Mouse (Mus musculus): Measurements from ENCODE around the gene Dennd2a. TPM values are rescaled to one million over a fixed set of nuclear protein-coding genes. Genes with fewer than 3 reads are reported as not detected.

Dennd2a gene
- total RNA-seq, 1 experiment: 22.1 TPM

- TF ChIP-seq ZNF384 (IDR thresholded peaks at IDR 0.05; ENCODE audit: low read depth, low read length): no peak
- no peaks in the 10 kb centered on the region for H3K9me3 ChIP-seq (ENCODE audit: control insufficient read depth, insufficient read depth, low read depth, low read length)
- in situ Hi-C loops (cut with MboI; ENCODE audit: low sequenced_read_pairs in 2 of 2, unreplicated experiment in 2 of 2): no loop called here
- DNase-seq (ENCODE audit: low read depth, low spot score): no peak
- H3K4me3 ChIP-seq (ENCODE audit: insufficient read depth in 1 of 2, low read depth in 1 of 2, low read length in 2 of 2, poor library complexity in 1 of 2, severe bottlenecking in 1 of 2): no peak overlapping the region
- no peak overlapping the region for H3K27ac ChIP-seq (ENCODE audit: insufficient read depth, low read depth, low read length, poor library complexity, severe bottlenecking)
- peaks cover 22% of the 10 kb centered on the region for H3K36me3 ChIP-seq (ENCODE audit: control insufficient read depth, insufficient read depth, low read length, poor library complexity, severe bottlenecking)
- no peak overlapping the region for H3K9ac ChIP-seq (ENCODE audit: insufficient read depth, low read depth, low read length, poor library complexity, severe bottlenecking)
- H3K4me1 ChIP-seq (ENCODE audit: control insufficient read depth in 2 of 2, insufficient read depth in 2 of 2, low read length in 2 of 2, poor library complexity in 1 of 2): no peaks in the 10 kb centered on the region
These were observed 44.2 kb upstream of the Dennd2a start for GRCm38 (mm10) chr6:39601828-39602227.

GRCm38 (mm10) chr6:39600851-39601250, 43.2 kb upstream of the Dennd2a start:
- H3K4me3 ChIP-seq (ENCODE audit: insufficient read depth in 1 of 2, low read depth in 1 of 2, low read length in 2 of 2, poor library complexity in 1 of 2, severe bottlenecking in 1 of 2): no peak overlapping the region
- TF ChIP-seq ZNF384 (IDR thresholded peaks at IDR 0.05; ENCODE audit: low read depth, low read length) (no peak), MAFK (IDR thresholded peaks at IDR 0.05; ENCODE audit: insufficient read depth, low read depth, low read length) (no peak), ZC3H11A (IDR thresholded peaks at IDR 0.05; ENCODE audit: borderline replicate concordance, low read depth, low read length) (no peak), HCFC1 (IDR thresholded peaks at IDR 0.05; ENCODE audit: borderline replicate concordance, insufficient read depth, low read length) (no peak), CHD2 (IDR thresholded peaks at IDR 0.05; ENCODE audit: low read depth, low read length) (no peak)
- no peaks in the 10 kb centered on the region for H3K9me3 ChIP-seq (ENCODE audit: control insufficient read depth, insufficient read depth, low read depth, low read length)
- in situ Hi-C loops (cut with MboI; ENCODE audit: low sequenced_read_pairs in 2 of 2, unreplicated experiment in 2 of 2): no loop called here
- peaks cover 22% of the 10 kb centered on the region for H3K36me3 ChIP-seq (ENCODE audit: control insufficient read depth, insufficient read depth, low read length, poor library complexity, severe bottlenecking)
- no peak for DNase-seq (ENCODE audit: low read depth, low spot score)
- H3K9ac ChIP-seq (ENCODE audit: insufficient read depth, low read depth, low read length, poor library complexity, severe bottlenecking): no peak overlapping the region
- no peaks in the 10 kb centered on the region for H3K4me1 ChIP-seq (ENCODE audit: control insufficient read depth in 2 of 2, insufficient read depth in 2 of 2, low read length in 2 of 2, poor library complexity in 1 of 2)
- no peak overlapping the region for H3K27ac ChIP-seq (ENCODE audit: insufficient read depth, low read depth, low read length, poor library complexity, severe bottlenecking)

GRCm38 (mm10) chr6:39592401-39593214, 34.9 kb upstream of the Dennd2a start, which contains the start of gene Ndufb2:
TSS of gene Ndufb2 (plus strand) at chr6:39592574.
- Histone ChIP-seq H3K4me1 (ENCODE audit: control insufficient read depth in 2 of 2, insufficient read depth in 2 of 2, low read length in 2 of 2, poor library complexity in 1 of 2) (peaks cover 0 to 3% of the 10 kb centered on the region in 2 experiments; a peak in 1 of 4 replicates), H3K36me3 (ENCODE audit: control insufficient read depth, insufficient read depth, low read length, poor library complexity, severe bottlenecking) (peaks cover 2% of the 10 kb centered on the region; the same call in 1 of the 2 replicates), H3K4me3 (ENCODE audit: insufficient read depth in 1 of 2, low read depth in 1 of 2, low read length in 2 of 2, poor library complexity in 1 of 2, severe bottlenecking in 1 of 2) (peak within 1 kb of the TSS; percentile 84 to 100), H3K9me3 (ENCODE audit: control insufficient read depth, insufficient read depth, low read depth, low read length) (no peaks in the 10 kb centered on the region), H3K9ac (ENCODE audit: insufficient read depth, low read depth, low read length, poor library complexity, severe bottlenecking) (peak within 1 kb of the TSS; percentile 83), H3K27ac (ENCODE audit: insufficient read depth, low read depth, low read length, poor library complexity, severe bottlenecking) (peak within 1 kb of the TSS; percentile 49; the same call in 1 of the 2 replicates)
- DNase-seq (ENCODE audit: low read depth, low spot score): peak; percentile 92
- no peak for TF ChIP-seq MAFK (IDR thresholded peaks at IDR 0.05; ENCODE audit: insufficient read depth, low read depth, low read length)
- peak; percentile 93 for TF ChIP-seq HCFC1 (IDR thresholded peaks at IDR 0.05; ENCODE audit: borderline replicate concordance, insufficient read depth, low read length)
- in situ Hi-C loops (cut with MboI; ENCODE audit: low sequenced_read_pairs in 2 of 2, unreplicated experiment in 2 of 2): no loop called here

GRCm38 (mm10) chr6:39591481-39591880, 33.8 kb upstream of the Dennd2a start:
- H3K36me3 ChIP-seq (ENCODE audit: control insufficient read depth, insufficient read depth, low read length, poor library complexity, severe bottlenecking): no peaks in the 10 kb centered on the region
- in situ Hi-C loops (cut with MboI; ENCODE audit: low sequenced_read_pairs in 2 of 2, unreplicated experiment in 2 of 2): no loop called here
- H3K9ac ChIP-seq (ENCODE audit: insufficient read depth, low read depth, low read length, poor library complexity, severe bottlenecking): peak overlapping the region; percentile 83; the same call in 1 of the 2 replicates
- TF ChIP-seq ZC3H11A (IDR thresholded peaks at IDR 0.05; ENCODE audit: borderline replicate concordance, low read depth, low read length) (no peak), MAFK (IDR thresholded peaks at IDR 0.05; ENCODE audit: insufficient read depth, low read depth, low read length) (no peak), HCFC1 (IDR thresholded peaks at IDR 0.05; ENCODE audit: borderline replicate concordance, insufficient read depth, low read length) (no peak), ZNF384 (IDR thresholded peaks at IDR 0.05; ENCODE audit: low read depth, low read length) (no peak), CHD2 (IDR thresholded peaks at IDR 0.05; ENCODE audit: low read depth, low read length) (no peak)
- H3K27ac ChIP-seq (ENCODE audit: insufficient read depth, low read depth, low read length, poor library complexity, severe bottlenecking): no peak overlapping the region
- peaks cover 0 to 3% of the 10 kb centered on the region in 2 experiments; a peak in 1 of 4 replicates for H3K4me1 ChIP-seq (ENCODE audit: control insufficient read depth in 2 of 2, insufficient read depth in 2 of 2, low read length in 2 of 2, poor library complexity in 1 of 2)
- DNase-seq (ENCODE audit: low read depth, low spot score): no peak
- peak overlapping the region; percentile 84 to 100; a peak in 3 of 4 replicates for H3K4me3 ChIP-seq (ENCODE audit: insufficient read depth in 1 of 2, low read depth in 1 of 2, low read length in 2 of 2, poor library complexity in 1 of 2, severe bottlenecking in 1 of 2)
- H3K9me3 ChIP-seq (ENCODE audit: control insufficient read depth, insufficient read depth, low read depth, low read length): no peaks in the 10 kb centered on the region
